Mouse (Mus musculus) gastrocnemius, postnatal 25 days (tissue): ENCODE results near the gene Use1. TPM values are rescaled to one million over a fixed set of nuclear protein-coding genes. Genes with fewer than 3 reads are reported as not detected.
A peak's percentile ranks its signal among the peaks of the same experiment; 100 is the strongest.

Experiments used
- DNase-seq: peaks from one replicate; pipeline ENCODE4 v3.0.0; 2022
- total RNA-seq, 2 experiments: library from RNA; stranded (reverse); gene quantifications; 1 replicate in 1 of 2; 2 replicates in 1 of 2; pipeline ENCODE4 v1.2.3; 2021

Use1 gene
- total RNA-seq, 2 experiments from 2014 or later, result 84.5 to 94.4 TPM

DNA sequence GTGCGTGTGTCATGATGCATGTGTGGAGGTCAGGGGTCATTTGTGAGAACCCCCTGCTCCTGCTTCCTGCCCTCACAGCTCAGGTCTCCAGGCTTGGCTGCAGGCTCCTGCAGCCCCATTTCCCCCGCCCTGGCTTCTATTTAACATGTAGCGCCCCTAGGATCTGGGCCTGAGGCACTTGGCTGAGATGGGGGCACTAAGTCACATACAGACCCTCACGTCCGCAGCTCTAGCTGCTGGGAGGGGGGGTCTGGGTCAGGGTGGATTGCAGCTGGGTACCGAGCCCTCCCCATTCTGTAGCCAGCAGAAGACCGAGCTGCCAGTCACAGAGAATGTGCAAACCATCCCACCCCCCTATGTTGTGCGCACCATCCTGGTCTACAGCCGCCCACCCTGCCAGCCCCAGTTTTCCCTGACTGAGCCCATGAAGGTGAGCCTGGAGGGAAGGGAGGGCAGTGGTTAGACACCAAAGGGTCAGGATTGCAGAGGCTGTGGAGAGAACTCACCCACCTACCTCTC lies 35.9 kb downstream of the Use1 start:
- no peak for DNase-seq

DNA sequence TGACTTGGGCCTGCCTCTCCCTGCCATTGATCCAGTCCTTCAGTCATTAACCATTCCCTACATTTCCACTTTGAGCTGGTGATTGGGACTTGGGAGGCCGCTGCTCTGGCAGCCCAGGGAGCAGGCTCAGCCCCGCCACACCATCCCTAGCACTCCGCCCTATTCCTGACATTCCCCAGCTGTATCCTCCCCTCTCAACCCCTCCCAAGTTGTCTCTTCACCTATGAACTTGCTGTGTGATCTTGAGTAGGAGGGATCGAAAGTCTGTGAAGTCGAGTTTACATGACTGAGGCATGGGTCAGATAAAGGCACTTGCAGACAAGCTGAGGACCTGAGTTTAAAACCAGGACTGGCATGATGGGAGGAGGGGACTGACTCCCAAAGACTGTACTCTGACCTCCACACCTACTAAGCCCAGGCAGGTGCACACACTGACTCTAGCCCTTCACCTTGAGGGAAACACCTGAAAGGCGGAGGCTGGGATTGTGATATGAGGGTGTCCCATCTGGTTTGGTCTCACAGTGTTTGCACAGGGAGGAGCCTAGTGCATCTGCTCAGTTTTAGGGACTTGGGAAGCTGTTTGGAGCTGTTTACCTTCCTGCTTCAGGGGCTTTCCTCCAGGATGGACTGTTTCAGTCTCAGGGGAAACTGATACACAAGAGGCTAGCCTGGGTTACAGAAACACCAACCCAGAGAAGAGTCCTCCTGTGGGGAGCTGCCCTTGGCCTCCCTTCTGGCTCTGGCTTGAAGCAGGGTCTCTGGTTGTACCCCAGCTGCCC lies 36.6 kb downstream of the Use1 start:
- DNase-seq, result no peak

DNA sequence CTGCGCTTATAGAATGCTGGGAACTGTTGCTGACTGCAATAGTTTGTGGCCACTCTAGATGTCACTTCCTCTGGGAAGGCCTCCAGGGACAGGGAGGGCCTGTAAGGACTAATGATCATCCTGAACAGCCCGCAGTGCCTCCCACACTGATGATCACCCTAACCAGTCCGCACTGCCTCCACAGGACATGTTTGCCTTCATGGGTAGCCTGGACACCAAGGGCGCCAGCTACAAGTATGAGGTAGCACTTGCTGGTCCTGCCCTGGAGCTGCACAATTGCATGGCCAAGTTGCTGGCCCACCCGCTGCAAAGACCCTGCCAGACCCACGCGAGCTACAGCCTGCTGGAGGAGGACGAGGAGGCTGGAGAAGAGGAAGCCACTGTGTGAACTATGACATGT lies 37.4 kb downstream of the Use1 start:
- no peak for DNase-seq

DNA sequence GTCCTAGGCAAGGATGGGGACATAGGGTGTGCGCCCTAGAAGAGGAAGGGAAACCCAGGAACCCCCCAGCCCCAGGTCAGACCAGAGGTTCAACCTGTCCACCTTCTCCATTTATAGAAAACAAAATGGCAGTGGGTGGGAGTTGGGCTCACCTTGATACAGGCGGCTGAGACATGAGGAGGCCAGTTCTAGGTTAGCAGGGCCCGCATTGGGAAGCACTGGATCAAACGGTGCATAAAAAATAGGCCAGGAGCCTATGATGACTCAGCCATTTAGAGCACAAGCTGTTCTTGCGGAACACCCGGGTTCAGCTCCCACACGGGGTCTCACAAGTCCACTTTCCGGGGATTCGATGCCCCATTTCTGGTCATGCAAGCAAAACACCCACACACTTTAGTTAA lies 38.3 kb downstream of the Use1 start:
- DNase-seq, result no peak

GRCm38 (mm10) chr8:71405401-71406098 lies 38.9 kb downstream of the Use1 start, which contains the start of gene Ankle1:
Gene Ankle1 (plus strand): TSS chr8:71406010.
- peak; percentile 90 for DNase-seq

GRCm38 (mm10) chr8:71406099-71407015 lies 39.7 kb downstream of the Use1 start:
- DNase-seq, result no peak

DNA sequence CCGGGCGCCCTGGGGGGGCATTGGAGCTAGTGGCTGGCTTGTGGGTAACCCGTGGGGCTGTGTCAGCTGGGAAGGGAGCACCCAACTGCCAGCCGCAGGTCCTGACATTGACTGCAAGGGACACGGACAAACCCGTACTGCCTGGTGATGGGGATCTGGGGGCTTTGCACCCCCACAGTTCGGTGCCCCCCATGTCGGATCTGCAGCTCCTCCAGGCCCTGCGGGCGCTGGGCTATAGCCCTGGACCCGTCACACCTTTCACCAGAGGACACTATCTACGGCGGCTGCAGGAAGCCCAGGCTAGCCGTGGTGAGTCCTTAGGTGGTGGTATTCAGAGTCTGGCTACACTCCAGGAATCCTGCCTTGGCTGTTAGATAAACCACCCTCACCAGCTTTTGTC lies 40.8 kb downstream of the Use1 start:
- DNase-seq, result no peak

DNA sequence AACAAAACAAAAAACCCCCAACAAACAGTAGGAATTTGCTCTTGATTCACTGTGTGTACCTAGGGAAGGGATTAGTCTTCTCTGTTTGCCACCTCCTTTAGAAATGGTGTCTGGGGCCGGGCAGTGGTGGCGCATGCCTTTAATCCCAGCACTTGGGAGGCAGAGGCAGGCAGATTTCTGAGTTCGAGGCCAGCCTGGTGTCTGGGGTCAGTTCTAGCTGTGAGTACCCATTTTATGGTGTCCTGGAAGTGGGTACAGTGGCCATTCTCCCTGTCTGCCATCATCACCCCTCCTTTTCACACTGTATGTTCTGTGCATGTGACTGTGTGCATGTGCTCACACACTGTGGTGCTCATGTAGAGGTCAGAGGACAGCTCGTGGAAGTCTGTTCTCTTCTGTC lies 41.6 kb downstream of the Use1 start:
- no peak for DNase-seq

GRCm38 (mm10) chr8:71411535-71412273 lies 45.1 kb downstream of the Use1 start:
- DNase-seq, result no peak

Other genes with a start within 250 kb of the Use1 start
- 10 to 100 TPM in 1 of 2 experiments, 1 to 10 TPM in 1; 9.1 to 12.2 TPM for gene Myo9b, start 94.1 kb upstream of the Use1 start, total RNA-seq
- 10 to 100 TPM in 1 of 2 experiments, 1 to 10 TPM in 1; 7.4 to 11.3 TPM for gene Haus8, start 93.9 kb upstream of the Use1 start, total RNA-seq
- 1 to 10 TPM; 6.9 to 8.0 TPM for gene Ocel1, start 4.5 kb downstream of the Use1 start, total RNA-seq
- 10 to 100 TPM; 21.6 to 21.7 TPM for gene Nr2f6, start 15.1 kb downstream of the Use1 start, total RNA-seq
- 1 to 10 TPM; 5.5 to 9.9 TPM for gene Ushbp1, start 29.0 kb downstream of the Use1 start, total RNA-seq
- 10 to 100 TPM; 59.2 to 71.2 TPM for gene Babam1, start 30.0 kb downstream of the Use1 start, total RNA-seq
- gene Ankle1, start 39.2 kb downstream of the Use1 start, total RNA-seq, result under 1 TPM; 0.20 to 0.29 TPM
- gene Abhd8, start 96.8 kb downstream of the Use1 start, total RNA-seq, result 10 to 100 TPM; 27.6 to 28.9 TPM
- gene Mrpl34, start 98.1 kb downstream of the Use1 start, total RNA-seq, result 10 to 100 TPM; 62.6 to 75.2 TPM
- 10 to 100 TPM; 23.9 to 24.9 TPM for gene Dda1, start 102.4 kb downstream of the Use1 start, total RNA-seq
- gene Ano8, start 119.1 kb downstream of the Use1 start, total RNA-seq, result 10 to 100 TPM; 17.1 to 18.4 TPM
- 10 to 100 TPM in 1 of 2 experiments, 1 to 10 TPM in 1; 9.6 to 11.5 TPM for gene Gtpbp3, start 121.3 kb downstream of the Use1 start, total RNA-seq
- gene Plvap, start 144.9 kb downstream of the Use1 start, total RNA-seq, result 10 to 100 TPM in 1 of 2 experiments, 1 to 10 TPM in 1; 8.4 to 22.5 TPM
- not detected for gene Ccdc194, start 158.9 kb downstream of the Use1 start, total RNA-seq
- 1 to 10 TPM; 7.6 to 8.9 TPM for gene Bst2, start 170.6 kb downstream of the Use1 start, total RNA-seq
- 10 to 100 TPM; 23.0 to 23.6 TPM for gene Mvb12a, start 176.1 kb downstream of the Use1 start, total RNA-seq
- not detected for gene Tmem221, start 192.0 kb downstream of the Use1 start, total RNA-seq
- gene Nxnl1, start 199.8 kb downstream of the Use1 start, total RNA-seq, result under 1 TPM in 1 of 2 experiments, not detected in 1; 0.24 TPM
- gene Slc27a1, start 202.0 kb downstream of the Use1 start, total RNA-seq, result 10 to 100 TPM; 62.6 to 62.9 TPM
- gene Pgls, start 225.3 kb downstream of the Use1 start, total RNA-seq, result 10 to 100 TPM; 26.3 to 26.9 TPM
- gene Fam129c, start 230.8 kb downstream of the Use1 start, total RNA-seq, result under 1 TPM; 0.29 to 0.38 TPM
- gene Colgalt1, start 244.2 kb downstream of the Use1 start, total RNA-seq, result 10 to 100 TPM; 35.3 to 36.0 TPM